Mouse (Mus musculus) ES-Bruce4 (cell line): ENCODE measurements at regions not wholly inside any gene's neighbourhood (a gene's known extent, or its start where the extent isn't known, plus 50 kb on each side); places are given as distances from the start of the nearest gene placed in this dataset.

Source experiments
- CTCF ChIP-seq: IDR thresholded peaks from one replicate; pipeline ENCODE4 v1.8.1; 2011; ENCODE audit warnings: low read depth, low read length
- POLR2A ChIP-seq: IDR thresholded peaks from one replicate; pipeline ENCODE4 v1.8.1; 2011; ENCODE audit warnings: low read length; ENCODE audit not compliant: insufficient read depth

DNA sequence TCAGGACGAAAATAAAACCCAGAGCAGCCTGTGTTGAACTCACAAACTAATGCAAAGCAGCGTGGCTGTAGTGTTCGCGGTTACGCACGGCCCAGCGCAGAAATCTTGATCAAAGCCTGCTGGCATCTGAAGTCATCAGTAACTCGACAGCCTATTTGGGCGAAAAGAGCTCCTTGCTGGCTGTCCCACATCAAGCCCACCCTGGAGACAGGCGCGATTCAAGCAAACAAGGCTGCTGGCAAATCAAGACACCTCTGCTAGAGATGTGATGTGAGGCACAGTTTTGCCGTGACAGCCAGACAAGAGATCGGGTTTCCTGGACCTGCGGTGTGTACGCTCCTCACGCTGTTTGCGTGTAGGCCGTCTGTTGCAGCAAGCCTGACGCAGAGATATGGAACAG, 197.5 kb upstream of the Msx2 start:
- TF ChIP-seq CTCF (no peak), POLR2A (no peak)
